In the genomic region with DNA sequence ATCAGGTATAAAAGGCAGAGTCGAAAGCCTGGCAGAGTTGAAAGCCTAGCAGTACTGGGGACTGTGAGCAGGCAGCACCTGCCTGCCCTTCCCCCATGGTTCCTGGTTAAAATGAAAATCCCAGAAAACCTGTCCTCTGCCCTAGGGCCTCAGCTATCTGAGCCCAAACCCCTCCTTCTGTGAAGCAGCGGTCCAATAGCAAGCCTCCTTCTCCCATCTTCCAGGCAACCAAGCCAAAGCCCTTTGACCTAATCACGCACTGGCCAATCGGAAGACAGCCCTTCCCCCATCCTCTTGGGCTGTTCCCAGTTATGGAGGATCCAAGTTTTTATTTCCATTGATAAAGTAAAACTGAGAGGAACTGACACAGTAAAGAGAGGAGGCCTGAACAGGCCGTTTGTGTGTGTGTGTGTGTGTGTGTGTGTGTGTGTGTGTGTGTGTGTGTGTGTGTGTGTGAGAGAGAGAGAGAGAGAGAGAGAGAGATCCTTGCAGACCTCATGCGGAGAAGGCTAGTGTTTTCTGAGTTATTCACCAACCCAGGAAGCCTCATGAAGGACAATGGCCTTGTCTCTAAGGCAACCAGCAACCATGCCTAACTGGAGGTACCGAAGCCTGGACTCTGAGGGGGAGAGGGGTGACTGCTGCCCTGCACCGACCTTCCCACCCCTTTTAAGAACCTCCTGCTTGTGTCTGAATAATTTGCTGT, we compare ENCODE assay signal across 8 mouse cellular contexts. TPM values are rescaled to one million over a fixed set of nuclear protein-coding genes. Genes with fewer than 3 reads are reported as not detected.
DNase-seq lines count a peak whose midpoint lies in the region; ATAC-seq and TF ChIP-seq lines count a peak whose summit lies in the region.

No protein-coding gene starts in this region.

- H3K4me2 ChIP-seq in heart, embryonic 16.5 days (ENCODE audit: low read depth, low read length): no peak overlapping the region
- peak overlapping the region; percentile 22 for H3K4me2 ChIP-seq in midbrain, embryonic 13.5 days (replicated peaks)

- WGBS in heart, embryonic 16.5 days: 51% methylated on average over 8 of the region's 8 CpGs
- 3% methylated on average over 8 of the region's 8 CpGs for WGBS in midbrain, embryonic 13.5 days

- H3K4me3 ChIP-seq in ES-E14 (ENCODE audit: insufficient read depth in 1 of 2, low read depth in 1 of 2, low read length in 2 of 2, poor library complexity in 1 of 2, severe bottlenecking in 1 of 2): peak overlapping the region in 1 of 2 experiments; percentile 38; a peak in 3 of 4 replicates
- no peak overlapping the region for H3K4me3 ChIP-seq in heart, embryonic 16.5 days (ENCODE audit: low read length)
- H3K4me3 ChIP-seq in midbrain, embryonic 13.5 days (replicated peaks): no peak overlapping the region

- H3K4me1 ChIP-seq in ES-E14 (ENCODE audit: control insufficient read depth in 2 of 2, insufficient read depth in 2 of 2, low read length in 2 of 2, poor library complexity in 1 of 2): peaks cover 0 to 32% of the 10 kb centered on the region in 2 experiments; a peak in 2 of 4 replicates
- peaks cover 18% of the 10 kb centered on the region for H3K4me1 ChIP-seq in heart, embryonic 16.5 days (ENCODE audit: control insufficient read depth, insufficient read depth, low read length)
- peaks cover 70% of the 10 kb centered on the region for H3K4me1 ChIP-seq in midbrain, embryonic 13.5 days (replicated peaks)

- H3K27ac ChIP-seq in ES-E14 (ENCODE audit: insufficient read depth, low read depth, low read length, poor library complexity, severe bottlenecking): peak overlapping the region; percentile 97
- no peak overlapping the region for H3K27ac ChIP-seq in heart, embryonic 16.5 days (ENCODE audit: low read length)
- peak overlapping the region; percentile 85 for H3K27ac ChIP-seq in midbrain, embryonic 13.5 days

- H3K9me3 ChIP-seq in ES-E14 (ENCODE audit: control insufficient read depth, insufficient read depth, low read depth, low read length): no peaks in the 10 kb centered on the region
- H3K9me3 ChIP-seq in heart, embryonic 16.5 days (replicated peaks; ENCODE audit: control insufficient read depth, low read length): no peaks in the 10 kb centered on the region
- no peaks in the 10 kb centered on the region for H3K9me3 ChIP-seq in midbrain, embryonic 13.5 days

- H3K9ac ChIP-seq in ES-E14 (ENCODE audit: insufficient read depth, low read depth, low read length, poor library complexity, severe bottlenecking): peak overlapping the region; percentile 40; the same call in 1 of the 2 replicates
- H3K9ac ChIP-seq in heart, embryonic 16.5 days (ENCODE audit: low read length): no peak overlapping the region
- peak overlapping the region; percentile 4; the same call in 1 of the 2 replicates for H3K9ac ChIP-seq in midbrain, embryonic 13.5 days (replicated peaks)

- no peaks in the 10 kb centered on the region for H3K27me3 ChIP-seq in heart, embryonic 16.5 days (ENCODE audit: control insufficient read depth, insufficient read depth, low read length)
- no peaks in the 10 kb centered on the region for H3K27me3 ChIP-seq in midbrain, embryonic 13.5 days

- H3K36me3 ChIP-seq in ES-E14 (ENCODE audit: control insufficient read depth, insufficient read depth, low read length, poor library complexity, severe bottlenecking): peaks cover 8% of the 10 kb centered on the region; the same call in 1 of the 2 replicates
- H3K36me3 ChIP-seq in heart, embryonic 16.5 days (ENCODE audit: control insufficient read depth, insufficient read depth): no peaks in the 10 kb centered on the region; the same call in 1 of the 2 replicates
- peaks cover 56% of the 10 kb centered on the region for H3K36me3 ChIP-seq in midbrain, embryonic 13.5 days

- in situ Hi-C loops in ES-E14 (cut with MboI; ENCODE audit: low sequenced_read_pairs in 2 of 2, unreplicated experiment in 2 of 2): no loop called here

- 0 out of 2 replicates have a peak, but pooled peaks have one; percentile 25 for ATAC-seq in heart, embryonic 16.5 days (replicated peaks; ENCODE audit: extremely low read depth, insufficient read depth, low FRiP score)
- ATAC-seq in midbrain, embryonic 13.5 days: peak; percentile 89

- DNase-seq in ES-E14 (ENCODE audit: low read depth, low spot score): peak; percentile 58
- peak; percentile 48 for DNase-seq in cerebellum, adult 9-11 months
- DNase-seq in kidney, postnatal 10 days: peak; percentile 77
- no peak for DNase-seq in left cerebral cortex, adult 9 months (ENCODE audit: low spot score in 2 of 2)
- no peak for DNase-seq in layer of hippocampus, adult 9-11 months
- no peak for DNase-seq in left cerebral cortex, adult 11 months (ENCODE audit: low spot score)

TF ChIP-seq in ES-E14, 5 proteins besides CTCF, POLR2A, EP300 and RAD21:
- no peak for TF ChIP-seq ZNF384 (IDR thresholded peaks at IDR 0.05; ENCODE audit: low read depth, low read length)
- no peak for TF ChIP-seq MAFK (IDR thresholded peaks at IDR 0.05; ENCODE audit: insufficient read depth, low read depth, low read length)
- TF ChIP-seq ZC3H11A (IDR thresholded peaks at IDR 0.05; ENCODE audit: borderline replicate concordance, low read depth, low read length): no peak
- no peak; the same call in 1 of the 2 replicates for TF ChIP-seq CHD2 (IDR thresholded peaks at IDR 0.05; ENCODE audit: low read depth, low read length)
- TF ChIP-seq HCFC1 (IDR thresholded peaks at IDR 0.05; ENCODE audit: borderline replicate concordance, insufficient read depth, low read length): no peak

RNA-seq across cellular contexts. Expression of gene Dtx4, which starts 12.1 kb away (rescaled TPM):
- total RNA-seq in ES-E14 (2012; rRNA removed): 1.4 and 2.2 TPM in 2 replicates
- polyA plus RNA-seq in heart, embryonic 16.5 days (2015; fragmentation: Nextera tagmentation; extraction: Ambion mirVana): 2.6 and 3.2 TPM in 2 replicates
- polyA plus RNA-seq in midbrain, embryonic 13.5 days (2015; fragmentation: Nextera tagmentation; extraction: Ambion mirVana): 36.6 and 40.7 TPM in 2 replicates

RNA-seq across cellular contexts. Expression of gene Mpeg1, which starts 28.5 kb away (rescaled TPM):
- 0.05 and 0.18 TPM in 2 replicates for total RNA-seq in ES-E14 (2012; rRNA removed)
- 0.37 and 0.41 TPM in 2 replicates for polyA plus RNA-seq in heart, embryonic 16.5 days (2015; fragmentation: Nextera tagmentation; extraction: Ambion mirVana)
- 0.54 and 0.57 TPM in 2 replicates for polyA plus RNA-seq in midbrain, embryonic 13.5 days (2015; fragmentation: Nextera tagmentation; extraction: Ambion mirVana)

RNA-seq across cellular contexts. Expression of gene Fam111a, which starts 56.4 kb away (rescaled TPM):
- total RNA-seq in ES-E14 (2012; rRNA removed): 7.5 and 15.0 TPM in 2 replicates
- 15.2 and 20.5 TPM in 2 replicates for polyA plus RNA-seq in heart, embryonic 16.5 days (2015; fragmentation: Nextera tagmentation; extraction: Ambion mirVana)
- 9.5 TPM in 2 replicates for polyA plus RNA-seq in midbrain, embryonic 13.5 days (2015; fragmentation: Nextera tagmentation; extraction: Ambion mirVana)

Comparison
In these comparisons a context has a peak if more than half of its experiments do, and no peak if none do; other contexts are left out.
1. DNase-seq: peak in ES-E14 (single experiment), cerebellum, adult 9-11 months (single experiment) and kidney, postnatal 10 days (single experiment); none in left cerebral cortex, adult 9 months (0 of 2), layer of hippocampus, adult 9-11 months (single experiment) and left cerebral cortex, adult 11 months (single experiment).